Mouse (Mus musculus) left cerebral cortex, adult 11 months (tissue): ENCODE data around the gene Sgms2.

Source experiments
- DNase-seq: peaks from one replicate; pipeline ENCODE4 v3.0.0; 2022; ENCODE audit warnings: low spot score

Gene Sgms2

DNA sequence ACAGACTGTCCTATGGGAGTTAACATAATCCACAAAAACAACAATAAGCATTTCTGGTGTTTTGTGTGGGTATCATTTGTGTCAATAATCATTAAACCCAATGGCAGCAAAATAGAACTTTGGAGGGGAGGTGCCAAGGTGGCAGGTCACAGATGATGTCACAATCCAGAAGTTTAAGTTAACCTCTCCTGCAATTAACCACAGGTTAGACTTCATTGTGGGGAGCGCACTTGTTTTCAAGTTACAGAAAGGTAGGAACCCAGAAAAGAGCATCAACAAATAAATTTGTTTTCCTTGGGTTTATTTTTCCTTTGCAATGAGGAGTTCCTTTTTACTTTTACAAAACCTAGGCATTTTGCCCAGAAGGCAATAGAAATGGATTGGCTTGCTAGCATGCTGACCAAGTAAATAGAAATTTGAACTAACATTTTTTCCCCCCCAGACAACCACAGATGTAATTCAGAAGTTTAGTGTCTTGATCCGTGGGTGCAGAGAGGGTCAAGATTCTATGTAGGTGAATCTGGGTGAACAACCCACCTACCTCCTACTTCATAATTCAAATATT, at the start of gene Sgms2:
Gene Sgms2 (minus strand): TSS at position 51 of the 565 bp plus-strand sequence.
- no peak for DNase-seq

DNA sequence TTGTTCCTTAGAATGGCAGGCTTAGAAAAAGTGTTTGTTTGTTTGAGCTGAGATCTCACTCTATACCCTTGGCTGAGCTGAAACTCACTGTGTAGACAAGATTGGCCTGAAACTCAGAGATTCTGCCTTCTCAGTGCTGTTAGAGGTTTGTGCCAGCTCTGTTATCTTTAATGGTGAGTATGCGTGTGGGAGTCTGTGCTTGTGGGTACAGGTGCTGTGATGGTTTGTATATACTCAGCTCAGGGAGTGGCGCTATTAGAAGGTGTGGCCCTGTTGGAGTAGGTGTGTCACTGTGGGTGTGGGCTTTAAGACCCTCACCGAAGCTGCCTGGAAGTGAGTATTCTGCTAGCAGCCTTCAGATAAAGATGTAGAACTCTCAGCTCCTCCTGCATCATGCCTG, 34.0 kb upstream of the Sgms2 start:
- no peak for DNase-seq

DNA sequence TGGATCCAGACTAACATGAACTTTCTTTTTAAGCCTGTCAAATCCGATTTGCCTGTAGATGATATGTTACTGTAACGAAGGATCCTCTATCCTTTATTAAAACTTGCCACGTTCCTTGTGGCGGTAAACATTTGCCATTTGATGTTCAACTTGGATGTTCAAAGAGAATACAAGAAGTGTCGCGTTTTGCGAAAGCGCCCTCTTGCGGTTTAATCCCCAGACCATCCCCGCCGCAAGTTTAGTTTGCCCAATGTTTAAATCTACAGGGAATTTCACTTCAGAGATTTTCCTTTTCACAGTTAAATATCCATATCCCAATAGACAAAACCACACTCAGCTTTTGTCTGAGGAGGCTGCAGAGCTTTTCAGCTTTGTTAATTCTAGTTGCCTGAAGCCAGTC, 33.6 kb upstream of the Sgms2 start:
- DNase-seq = peak; percentile 7

DNA sequence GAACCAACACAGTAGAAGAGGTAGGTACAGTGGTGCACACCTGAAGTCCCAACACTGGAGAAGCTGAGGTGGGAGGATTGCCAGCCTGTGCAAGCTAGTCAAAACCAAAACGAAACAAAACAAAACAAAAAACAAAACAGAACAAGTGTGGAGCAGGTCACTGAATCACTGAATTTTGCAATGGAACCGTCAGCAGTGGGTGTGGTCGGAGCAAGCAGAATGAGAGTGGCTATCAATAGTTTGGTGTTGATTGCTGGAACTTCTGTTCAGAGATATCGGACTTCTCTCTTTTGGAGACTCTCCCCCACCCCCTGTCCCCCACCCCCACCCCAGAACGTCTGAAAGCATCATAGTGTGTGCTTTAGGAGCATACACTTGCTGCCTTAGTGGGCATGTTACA, 33.0 kb upstream of the Sgms2 start:
- no peak for DNase-seq

DNA sequence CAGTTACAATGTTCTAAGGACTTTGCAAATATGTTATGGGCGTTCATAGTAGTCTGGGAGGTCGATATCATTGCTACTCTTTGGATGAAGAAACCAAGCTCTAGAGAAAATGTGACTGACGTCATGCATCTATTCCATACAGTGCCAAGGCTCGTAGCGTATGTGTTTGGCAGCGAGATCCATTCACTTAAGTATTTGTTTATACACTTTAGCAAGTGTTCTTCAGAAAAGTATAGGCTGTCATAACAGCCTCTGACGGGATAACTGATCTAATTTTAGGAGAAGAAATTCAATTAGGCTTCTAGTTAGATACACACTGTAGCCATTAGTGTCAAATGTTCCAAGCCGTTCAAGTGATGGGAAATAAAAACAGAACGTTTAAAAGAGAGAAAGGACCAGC, 32.5 kb upstream of the Sgms2 start:
- DNase-seq = no peak

DNA sequence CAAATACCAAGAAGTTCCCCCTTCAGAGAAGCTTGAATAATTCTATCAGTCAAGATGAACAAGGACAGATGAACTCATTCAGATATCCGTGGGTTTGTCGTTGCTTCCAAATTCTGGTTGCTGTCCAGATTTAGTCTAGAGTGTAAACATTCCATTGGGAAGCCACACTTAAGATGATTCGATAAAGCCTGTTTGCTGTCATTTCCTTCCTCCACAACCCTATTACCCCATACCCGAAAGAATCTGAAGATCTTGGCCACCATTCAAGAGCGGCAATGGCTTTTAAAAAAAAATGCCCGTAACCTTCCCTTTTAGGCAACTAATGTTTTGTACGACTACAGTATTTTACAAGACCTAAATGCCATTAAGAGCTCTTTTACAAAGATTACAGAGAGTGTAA, 31.0 kb upstream of the Sgms2 start:
- DNase-seq = no peak

DNA sequence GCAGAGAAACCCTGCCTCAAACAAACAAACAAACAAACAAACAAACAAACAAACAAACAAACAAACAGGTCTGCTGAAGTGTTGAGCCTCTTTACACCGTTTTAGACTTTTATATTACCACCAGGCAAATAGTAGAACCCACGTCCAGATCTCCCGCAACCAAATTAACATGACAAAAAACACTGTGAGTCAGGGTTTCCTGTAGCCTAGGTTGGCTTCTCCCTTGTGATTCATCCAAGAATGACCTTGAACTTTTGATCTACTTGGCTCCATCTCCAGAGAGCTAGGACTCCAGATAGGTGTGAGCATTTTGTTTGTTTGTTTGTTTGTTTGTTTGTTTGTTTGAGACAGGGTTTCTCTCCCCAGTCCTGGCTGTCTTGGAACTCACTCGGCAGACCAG, 30.0 kb upstream of the Sgms2 start:
- DNase-seq = no peak

DNA sequence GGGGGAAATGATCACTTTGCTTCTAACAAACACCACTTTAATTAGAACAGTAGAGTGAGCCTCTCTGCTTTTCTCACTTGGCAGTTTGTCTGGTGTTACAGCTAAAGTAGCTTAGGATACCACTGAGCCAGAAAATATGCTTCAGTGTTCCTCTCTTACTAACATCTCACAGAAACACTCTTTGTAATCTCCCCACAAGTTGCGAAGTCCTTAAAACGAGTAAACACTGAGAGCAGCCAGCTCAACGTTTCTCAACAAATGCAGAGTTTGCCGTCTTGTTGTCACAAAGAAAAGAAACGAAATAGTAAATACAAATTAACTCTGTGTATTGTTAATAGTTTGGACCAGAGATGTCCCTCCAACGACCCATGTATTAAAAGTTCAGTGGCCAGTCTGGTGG, 26.5 kb upstream of the Sgms2 start:
- DNase-seq = no peak

DNA sequence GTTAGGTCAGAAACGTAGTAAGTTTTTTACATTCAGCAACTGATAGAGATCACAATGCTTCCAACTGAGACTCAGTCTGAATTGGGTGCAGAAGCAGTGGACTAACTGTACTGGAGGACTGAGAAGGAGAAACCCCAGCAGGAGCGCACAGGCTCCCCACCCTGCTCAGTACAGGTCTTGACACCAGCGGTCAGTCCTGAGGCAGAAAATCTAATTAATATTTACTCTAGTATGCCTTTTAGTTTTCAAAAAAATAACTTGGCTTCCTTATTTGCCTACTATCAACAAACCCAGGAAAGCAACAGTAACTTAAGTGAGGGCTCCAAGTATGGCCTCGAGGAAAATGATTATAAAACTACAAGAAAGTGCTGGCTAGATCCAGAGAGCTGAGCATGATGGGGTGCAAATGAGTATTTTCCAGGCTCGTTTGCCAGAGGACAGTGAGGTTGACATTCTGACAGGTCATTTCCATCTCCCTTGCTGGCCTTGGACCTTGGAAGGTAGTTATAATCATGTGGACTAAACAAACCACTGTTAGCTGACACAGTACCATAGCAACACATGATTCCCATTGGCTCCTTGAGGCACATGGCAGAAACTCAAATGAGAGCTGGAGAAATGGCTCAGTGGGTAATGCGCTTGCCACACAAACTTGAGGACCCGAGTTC, 25.3 kb upstream of the Sgms2 start:
- no peak for DNase-seq

DNA sequence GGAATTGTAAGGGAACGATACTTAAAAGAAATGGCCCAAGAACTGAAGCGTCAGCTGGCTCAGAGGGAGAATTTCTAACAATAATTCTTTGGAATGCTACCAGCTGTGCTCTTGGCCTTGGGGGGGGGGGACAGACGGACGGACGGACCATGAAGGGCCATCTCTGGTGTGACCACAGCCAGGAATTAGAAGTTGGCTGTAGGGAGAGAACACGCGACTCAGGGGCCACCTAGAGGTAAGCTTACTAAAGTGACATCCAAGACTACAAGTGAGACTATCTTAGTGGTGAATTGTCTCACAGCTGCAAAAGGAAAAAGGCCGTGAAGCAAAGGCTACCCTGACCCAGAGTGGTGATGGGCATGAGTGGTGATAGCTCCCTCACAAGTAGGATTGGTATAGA, 20.4 kb upstream of the Sgms2 start:
- DNase-seq = no peak

DNA sequence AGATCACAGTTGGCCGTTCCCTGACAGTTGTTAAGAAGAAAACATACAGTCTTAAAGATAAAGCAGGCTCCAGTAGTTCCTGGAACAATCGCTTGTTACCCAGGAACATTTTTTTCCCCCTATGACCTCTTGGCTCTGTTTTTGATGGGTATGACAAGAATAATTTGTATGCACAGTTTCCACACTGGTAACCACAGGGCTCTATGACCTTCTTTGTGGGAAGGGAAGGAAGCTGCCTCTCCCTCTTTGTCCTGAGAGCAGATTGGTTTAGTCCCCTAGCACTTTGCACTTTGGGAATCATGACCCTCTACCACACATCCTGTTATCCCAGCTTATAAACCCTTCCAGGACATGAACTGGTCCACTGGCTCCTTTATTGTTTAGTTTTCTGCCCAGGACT, 16.8 kb upstream of the Sgms2 start:
- no peak for DNase-seq

DNA sequence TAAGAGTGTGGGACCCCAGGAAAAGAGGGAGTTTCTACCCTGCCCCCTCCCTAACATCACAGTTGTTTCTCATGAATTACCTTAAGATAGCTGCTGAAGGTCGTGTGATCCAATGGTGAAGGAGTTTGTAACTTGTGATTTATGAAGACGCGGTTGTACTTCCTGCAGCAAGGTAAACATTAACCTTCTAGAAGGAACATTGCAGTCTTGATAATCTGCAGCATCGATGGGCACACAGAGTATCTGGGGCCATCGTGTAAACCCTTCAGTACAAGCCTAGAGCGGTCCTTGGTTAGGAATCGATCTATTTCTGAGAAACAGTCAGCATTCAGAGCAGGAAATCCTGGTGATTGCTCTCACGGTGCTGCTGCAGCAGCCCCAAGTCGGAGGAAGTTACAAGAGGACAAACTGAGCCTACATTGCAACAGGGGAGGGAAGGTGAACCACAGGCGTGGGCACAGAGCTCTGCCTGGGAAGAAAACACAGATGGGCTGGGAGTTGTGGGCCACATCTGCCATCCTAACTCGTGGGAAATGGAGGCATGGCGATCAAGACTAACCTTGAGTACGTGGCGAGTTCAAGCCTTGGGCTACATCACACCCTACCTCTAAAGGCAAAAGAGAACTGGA, 13.5 kb upstream of the Sgms2 start:
- DNase-seq = no peak

DNA sequence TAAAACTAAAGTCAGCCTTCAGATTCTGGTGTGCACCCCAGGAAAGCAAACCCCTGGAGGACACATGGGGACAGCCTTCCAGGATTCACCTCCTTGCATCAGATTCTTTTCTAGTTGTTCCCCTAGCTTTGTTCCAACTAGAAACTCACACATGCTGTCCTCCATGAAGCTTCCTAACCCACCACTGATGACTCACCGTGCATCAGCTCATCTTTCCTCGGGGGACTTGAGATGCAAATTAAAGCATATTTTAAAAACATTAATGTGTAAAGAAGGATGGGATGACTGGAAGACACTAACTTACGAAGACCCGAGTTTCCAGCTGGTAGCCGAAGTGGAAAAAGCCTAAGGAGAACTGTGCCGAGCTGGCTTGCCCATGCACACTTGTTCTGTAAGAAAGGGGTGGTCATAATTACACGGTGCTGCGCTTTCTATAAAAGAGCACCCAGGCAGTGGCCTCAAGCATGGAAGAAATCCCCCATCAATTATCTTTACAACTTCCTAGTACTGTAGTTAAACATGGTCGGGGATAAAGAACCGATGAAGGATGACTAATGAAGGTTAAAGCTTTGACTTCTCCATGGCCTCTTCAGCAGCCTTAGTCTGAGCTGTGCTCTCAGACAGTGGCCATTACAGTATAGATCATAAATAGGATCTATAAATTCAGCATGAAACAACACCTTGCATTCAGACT, 10.6 kb upstream of the Sgms2 start:
- DNase-seq = no peak

DNA sequence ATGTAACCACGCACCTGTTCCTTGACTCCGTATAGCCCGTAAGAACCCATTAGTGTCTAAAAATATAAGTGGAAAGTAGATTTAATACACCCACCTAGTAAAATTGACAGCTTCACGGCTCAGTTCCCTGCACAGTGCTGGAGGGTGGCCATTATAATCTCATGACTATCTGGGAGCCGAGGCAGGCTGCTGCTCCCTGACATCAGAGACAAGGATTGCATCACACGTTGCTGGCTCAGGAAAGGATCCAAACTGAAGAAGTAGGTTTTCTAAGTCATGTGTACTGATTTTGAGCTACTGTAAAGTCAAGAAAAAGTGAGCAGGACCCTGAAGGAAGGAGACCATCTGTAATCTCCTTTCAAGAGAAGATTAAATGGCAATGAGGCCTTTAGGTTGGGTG, 8.4 kb upstream of the Sgms2 start:
- DNase-seq = no peak

DNA sequence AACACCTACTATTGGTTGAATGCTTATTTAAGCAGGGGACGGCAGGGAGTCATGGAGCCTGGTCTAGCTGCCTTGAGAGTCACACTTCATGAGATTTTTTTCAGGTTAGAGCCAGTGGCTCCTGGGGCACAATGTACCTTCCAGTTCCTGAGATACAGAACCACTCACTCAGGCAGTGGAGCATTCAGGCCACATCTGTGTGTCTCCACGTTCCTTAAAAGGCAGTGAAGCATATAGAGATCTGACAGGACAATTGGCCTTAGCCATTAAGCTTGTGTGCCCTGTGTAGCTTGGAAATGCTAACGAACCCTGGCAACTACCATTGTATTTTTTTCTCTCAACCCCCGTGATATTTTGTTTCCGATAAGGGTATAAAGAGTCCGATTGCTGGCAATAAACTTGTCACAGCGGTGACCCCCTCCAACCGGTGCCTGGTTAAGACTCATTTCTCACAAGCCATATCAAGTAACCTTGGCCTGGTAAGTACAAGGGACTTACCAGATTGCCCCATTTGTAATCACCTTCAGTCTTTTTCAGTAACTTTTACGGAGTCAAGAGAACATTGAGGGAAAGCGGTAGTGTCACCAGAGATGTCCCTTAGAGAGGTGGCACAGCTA, 5.4 kb upstream of the Sgms2 start:
- no peak for DNase-seq

DNA sequence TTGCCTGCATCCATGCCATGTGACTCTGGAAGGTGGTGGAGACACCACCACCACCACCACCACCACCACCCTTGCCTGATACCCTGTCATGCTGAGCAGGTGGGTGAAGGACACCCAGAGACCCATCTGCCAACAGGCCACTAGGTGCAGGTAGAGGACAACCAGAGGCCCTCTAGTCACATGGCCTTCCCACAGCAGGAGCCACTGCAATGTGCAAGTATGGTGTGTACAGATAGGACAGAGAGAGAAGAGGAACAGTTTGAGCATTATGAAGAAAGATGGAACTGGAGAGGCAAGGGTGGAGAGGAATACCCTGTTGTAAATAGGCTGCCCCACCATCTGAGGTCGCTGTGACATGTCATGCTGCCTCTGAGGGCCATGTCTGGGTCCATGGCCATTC, 3.9 kb upstream of the Sgms2 start:
- DNase-seq = no peak

DNA sequence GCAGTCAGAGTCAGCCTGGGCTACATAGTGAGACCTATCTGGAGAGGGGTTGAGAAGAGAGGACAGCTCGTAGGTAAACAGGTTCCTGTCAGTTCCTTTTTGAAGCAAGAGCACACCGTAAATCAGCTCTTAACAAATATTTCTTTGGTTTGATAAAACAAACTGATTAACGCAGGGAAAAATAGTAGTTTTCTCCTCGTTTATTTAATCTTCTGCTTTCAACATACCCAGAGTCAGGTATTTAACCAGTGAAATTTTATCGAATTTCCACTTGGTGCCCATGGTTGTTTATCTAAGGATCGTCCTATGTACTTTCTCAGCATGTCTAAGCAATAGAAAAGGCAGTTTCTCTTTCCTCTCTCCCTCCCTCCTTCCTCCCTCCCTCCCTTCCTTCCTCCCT, 2.0 kb upstream of the Sgms2 start:
- DNase-seq = no peak

DNA sequence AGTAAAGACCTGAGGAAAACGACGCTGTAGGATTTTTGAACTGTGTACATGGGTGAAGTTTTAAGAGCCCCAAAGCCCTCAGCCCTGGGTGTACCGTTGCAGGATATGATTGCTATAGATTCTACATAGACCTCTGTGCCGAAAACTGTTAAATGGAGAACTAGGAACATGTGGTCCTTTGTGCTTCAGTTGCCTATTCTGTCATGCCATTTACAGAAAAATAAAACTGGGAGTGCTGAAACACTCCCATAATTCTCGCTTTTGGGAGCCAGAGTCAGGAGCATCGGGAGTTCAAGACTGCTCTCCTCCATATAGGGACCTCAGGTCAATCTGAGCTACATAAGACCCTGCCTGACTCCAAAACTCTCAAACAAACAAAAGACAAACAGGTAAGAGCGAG, 769 bp upstream of the Sgms2 start:
- no peak for DNase-seq

DNA sequence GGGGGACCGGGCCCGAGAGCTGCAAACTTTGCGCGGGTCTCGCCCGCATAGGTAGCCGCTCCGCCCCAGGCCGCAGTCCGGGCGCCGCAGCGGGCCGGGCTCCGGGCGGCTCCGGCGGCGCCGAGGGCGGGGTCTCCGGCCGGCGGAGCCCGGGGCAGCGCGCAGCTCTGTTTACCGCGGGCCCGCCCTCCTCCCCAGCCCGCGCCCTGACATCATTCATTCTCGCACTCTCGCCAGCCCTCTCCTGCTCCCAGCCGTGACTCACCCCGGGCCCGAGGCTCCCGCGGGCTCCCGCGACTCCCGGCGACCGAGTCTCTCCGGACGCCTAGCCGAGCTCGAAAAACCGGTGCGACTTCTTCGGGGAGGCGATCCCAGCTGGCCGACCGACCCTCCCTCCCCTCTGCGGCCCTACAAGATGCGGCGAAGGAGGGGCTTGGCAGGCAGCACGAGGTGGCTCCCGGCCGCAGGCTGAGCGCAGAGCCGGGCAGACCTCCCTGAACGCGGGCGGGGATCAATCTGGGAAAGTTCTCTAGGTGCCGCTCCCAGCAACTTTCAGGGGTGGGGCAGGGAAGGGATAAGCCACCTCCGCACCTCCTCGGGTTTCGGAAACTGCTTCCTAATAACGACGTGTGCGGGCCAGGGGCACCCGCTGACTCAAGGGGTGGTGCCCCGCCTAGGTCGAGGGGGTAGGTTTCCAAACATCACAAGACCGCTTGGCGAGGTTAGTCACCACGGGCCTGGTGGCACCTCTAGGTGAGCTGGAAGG, 885 bp downstream of the Sgms2 start:
- peak; percentile 32 for DNase-seq

DNA sequence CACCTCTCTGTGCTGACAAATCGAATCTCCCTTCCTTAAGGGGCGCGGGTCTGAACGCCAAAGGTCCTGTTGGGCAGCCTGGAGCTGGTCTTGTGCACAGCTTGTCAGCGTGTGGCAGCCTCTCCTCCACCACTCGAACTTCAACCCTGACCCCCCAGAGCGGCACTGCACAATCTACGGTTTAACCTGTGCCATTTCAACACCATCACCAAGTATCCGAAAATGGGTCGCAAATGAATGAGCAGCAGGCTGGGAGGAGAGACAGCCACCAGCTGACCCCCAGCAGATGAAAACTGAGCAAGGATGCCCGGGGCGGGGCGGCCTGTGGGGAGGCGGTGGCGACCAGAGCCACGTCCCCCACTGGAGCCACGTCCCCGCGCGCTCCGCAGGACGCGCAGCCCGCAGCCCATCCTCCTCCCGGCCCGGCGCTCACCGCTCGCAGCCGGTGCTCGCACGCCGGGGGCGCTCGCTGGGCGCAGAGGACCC, 1.5 kb downstream of the Sgms2 start:
- DNase-seq = peak; percentile 6

DNA sequence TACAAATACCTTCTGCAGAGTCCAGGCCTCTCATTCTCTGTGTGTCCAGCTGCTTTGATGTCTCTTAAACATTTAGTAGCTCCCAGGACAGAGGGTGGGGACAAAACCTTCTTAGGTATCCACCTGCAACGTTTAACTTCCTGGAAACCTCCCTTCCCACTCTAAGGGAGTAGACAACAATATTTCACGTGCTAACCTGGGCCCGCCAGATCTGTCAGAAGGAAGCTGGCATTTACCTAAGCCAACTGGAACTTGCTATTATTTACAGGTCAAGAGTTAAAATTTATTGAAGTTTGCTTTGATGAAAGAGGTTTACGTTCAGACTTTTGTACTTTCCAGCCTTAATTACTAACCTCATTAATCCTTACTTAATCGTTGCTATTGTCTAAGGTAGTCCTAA, 2.2 kb downstream of the Sgms2 start:
- DNase-seq = no peak

DNA sequence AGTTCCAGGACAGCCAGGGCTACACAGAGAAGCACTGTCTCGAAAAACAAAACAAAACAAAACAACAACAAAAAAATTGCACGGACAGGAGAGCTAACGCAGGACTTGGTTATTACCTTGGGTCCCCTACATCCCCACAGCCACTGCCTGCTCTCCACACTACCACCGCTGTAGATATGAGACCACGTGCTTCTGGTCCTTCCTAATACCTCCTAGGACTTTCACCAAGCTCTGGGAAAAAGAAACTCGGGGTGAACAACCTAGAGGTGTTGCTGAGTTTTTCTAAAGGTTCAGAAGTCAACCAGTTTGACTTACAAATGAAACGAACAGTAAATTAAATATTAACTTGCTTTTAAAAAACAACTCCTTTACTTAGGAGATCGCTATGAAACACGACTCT, 2.8 kb downstream of the Sgms2 start:
- DNase-seq = no peak
